Mouse (Mus musculus) lung, adult 2 months (tissue): ENCODE results near the gene Ift43.

Source experiments
- CTCF ChIP-seq: fragments of 200-500 bp; IDR thresholded peaks from 2 replicates; pipeline ENCODE4 v1.5.1; 2011; ENCODE audit warnings: mild to moderate bottlenecking, low read length, control low read depth; ENCODE audit not compliant: insufficient read depth
- POLR2A ChIP-seq: fragments of 200-500 bp; IDR thresholded peaks from 2 replicates; pipeline ENCODE4 v1.6.1; 2011; ENCODE audit warnings: low read depth, mild to moderate bottlenecking, control low read depth, low read length, borderline replicate concordance; ENCODE audit errors: extremely low read depth

- TF ChIP-seq CTCF (no peak), POLR2A (no peak)
Measured at GRCm38 (mm10) chr12:86047376-86047775, 35.0 kb upstream of the Ift43 start.
